Mouse (Mus musculus) urinary bladder, postnatal 25 days (tissue): ENCODE data around the gene Trim7.
"Not testable (repeated sequence)": the region's sequence is repeated elsewhere in the genome, so short reads cannot be mapped to it uniquely, and the experiment has no call there.

Experiments used
- DNase-seq: peaks from one replicate; pipeline ENCODE4 v3.0.0; 2022; ENCODE audit warnings: low spot score

Gene Trim7

GRCm38 (mm10) chr11:48900654-48901566, 75.0 kb downstream of the Trim7 start:
- DNase-seq, result not testable (repeated sequence)

- not testable (repeated sequence) for DNase-seq
These were observed 75.6 kb downstream of the Trim7 start for GRCm38 (mm10) chr11:48901567-48901930.
